Mouse (Mus musculus) midbrain, postnatal 0 days (tissue): ENCODE measurements around the gene Dtd1. TPM values are rescaled to one million over a fixed set of nuclear protein-coding genes. Genes with fewer than 3 reads are reported as not detected.
A peak's percentile ranks its signal among the peaks of the same experiment; 100 is the strongest.
"Not testable (repeated sequence)": the region's sequence is repeated elsewhere in the genome, so short reads cannot be mapped to it uniquely, and the experiment has no call there.

Experiments used
- ATAC-seq: fragments of 200-750 bp; cut with Nextera tagmentation; 2 replicates; pipeline ENCODE4 v1.8.0; 2017; ENCODE audit warnings: moderate number of reproducible peaks, mild to moderate bottlenecking, moderate TSS enrichment, moderate library complexity; ENCODE audit not compliant: low FRiP score
- DNase-seq: peaks from one replicate; pipeline ENCODE4 v3.0.0-alpha.2; 2015; ENCODE audit warnings: low spot score
- H3K27ac ChIP-seq: fragments of 300-500 bp; sonication (generic); 2 replicates; pipeline ENCODE4 v1.5.1; 2014; ENCODE audit warnings: low read depth, mild to moderate bottlenecking, low read length, mixed read lengths
- H3K27me3 ChIP-seq: fragments of 300-500 bp; sonication (generic); 2 replicates; pipeline ENCODE4 v1.6.1; 2014; ENCODE audit warnings: low read length, control low read depth, mixed read lengths; ENCODE audit not compliant: insufficient read depth
- H3K36me3 ChIP-seq: fragments of 300-500 bp; sonication (generic); 2 replicates; pipeline ENCODE4 v1.6.1; 2014; ENCODE audit warnings: low read length, control low read depth, mixed read lengths; ENCODE audit not compliant: insufficient read depth
- H3K4me1 ChIP-seq: fragments of 300-500 bp; sonication (generic); 2 replicates; pipeline ENCODE4 v1.6.1; 2014; ENCODE audit warnings: mild to moderate bottlenecking, control low read depth, antibody characterized with exemption, low read length, mixed read lengths; ENCODE audit not compliant: insufficient read depth
- H3K4me2 ChIP-seq: fragments of 300-500 bp; sonication (generic); 2 replicates; pipeline ENCODE4 v1.6.1; 2014; ENCODE audit warnings: low read depth, mild to moderate bottlenecking, low read length, mixed read lengths; ENCODE audit not compliant: poor library complexity, severe bottlenecking
- H3K4me3 ChIP-seq: fragments of 300-500 bp; sonication (generic); 2 replicates; pipeline ENCODE4 v1.5.1; 2014; ENCODE audit warnings: low read depth, mild to moderate bottlenecking, low read length, moderate library complexity
- H3K9ac ChIP-seq: fragments of 300-500 bp; sonication (generic); replicated peaks from 2 replicates; pipeline ENCODE4 v1.6.1; 2014; ENCODE audit warnings: mild to moderate bottlenecking, low read length, moderate library complexity, mixed read lengths; ENCODE audit not compliant: poor library complexity, severe bottlenecking
- H3K9me3 ChIP-seq: fragments of 300-500 bp; sonication (generic); 2 replicates; pipeline ENCODE4 v1.6.1; 2016; ENCODE audit warnings: low read length, control low read depth
- CTCF ChIP-seq: IDR thresholded peaks from 2 replicates; pipeline ENCODE4 v1.5.1; 2016; ENCODE audit warnings: antibody characterized with exemption, mild to moderate bottlenecking
- WGBS: fragments of 180-500 bp; shearing (Covaris S2); extraction: QIAGEN DNeasy Blood & Tissue Kit; methylation state at CpG from one replicate; pipeline ENCODE4 v1.1.7; 2014; 5-methylcytosine and 5-hydroxymethylcytosine counted together
- polyA plus RNA-seq: library from polyadenylated mRNA; unstranded; fragments of >200 nt; fragmentation: Nextera tagmentation; extraction: Ambion mirVana; gene quantifications from 2 replicates; pipeline ENCODE4 v1.2.1, GENCODE M21; 2015
- total RNA-seq: library from RNA; depleted of rRNA; stranded (reverse); fragments of >200 nt; gene quantifications from 2 replicates; pipeline ENCODE4 v1.2.3, GENCODE M21; 2014

The Dtd1 gene
- total and polyA plus RNA-seq, 2 experiments from 2014 or later, result 88.7 to 202 TPM

DNA sequence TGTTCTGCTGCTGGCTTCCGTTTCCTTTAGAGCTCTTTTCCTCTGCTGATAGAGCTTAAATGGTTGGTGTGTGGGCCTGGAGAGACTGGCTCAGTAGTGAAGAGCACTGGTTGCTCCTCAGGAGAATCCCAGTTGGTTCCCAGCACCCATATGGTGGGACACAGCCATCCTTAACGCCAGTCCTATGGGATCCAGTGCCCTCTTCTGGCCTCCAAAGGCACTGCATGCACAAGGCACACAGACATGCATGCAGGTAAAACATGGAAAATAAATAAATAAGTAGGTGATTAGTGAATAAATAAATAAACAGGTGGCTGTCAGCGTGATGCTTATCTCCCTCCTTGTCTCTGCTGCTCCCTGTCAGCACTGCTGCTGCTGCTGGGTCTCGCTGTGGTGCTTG is 11.0 kb upstream of the Dtd1 start:
- Histone ChIP-seq H3K27ac (no peak overlapping the region), H3K9ac (no peak overlapping the region), H3K36me3 (peaks cover 50% of the 10 kb centered on the region), H3K4me3 (no peak overlapping the region), H3K9me3 (no peaks in the 10 kb centered on the region), H3K4me1 (no peaks in the 10 kb centered on the region), H3K4me2 (no peak overlapping the region), H3K27me3 (no peaks in the 10 kb centered on the region)
- DNase-seq (no peak), ATAC-seq (no peak)
- 83% methylated on average over 4 of the region's 4 CpGs for WGBS
- TF ChIP-seq CTCF, result peak; percentile 49

DNA sequence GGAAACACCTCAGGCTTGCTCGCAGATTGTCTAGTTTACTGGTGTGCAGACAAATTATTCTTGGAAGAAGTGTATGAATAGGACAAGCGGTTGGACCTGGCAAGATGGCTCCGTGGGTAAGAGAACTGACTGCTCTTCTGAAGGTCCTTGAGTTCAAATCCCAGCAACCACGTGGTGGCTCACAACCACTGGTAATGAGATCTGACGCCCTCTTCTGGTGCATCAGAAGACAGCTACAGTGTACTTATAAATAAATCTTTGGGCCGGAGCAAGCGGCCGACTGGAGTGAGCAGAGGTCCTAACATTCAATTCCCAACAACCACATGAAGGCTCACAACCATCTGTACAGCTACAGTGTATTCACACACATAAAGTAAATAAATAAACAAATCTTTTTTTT is 6.7 kb upstream of the Dtd1 start:
- H3K9me3 ChIP-seq, H3K4me2 ChIP-seq, ATAC-seq, H3K4me3 ChIP-seq, H3K4me1 ChIP-seq, DNase-seq, H3K27ac ChIP-seq, H3K9ac ChIP-seq, H3K27me3 ChIP-seq: not testable (repeated sequence)
- peaks cover 16% of the 10 kb centered on the region for H3K36me3 ChIP-seq
- TF ChIP-seq CTCF, result peak; percentile 28; the same call in 1 of the 2 replicates
- WGBS, result 69% methylated on average over 8 of the region's 8 CpGs

DNA sequence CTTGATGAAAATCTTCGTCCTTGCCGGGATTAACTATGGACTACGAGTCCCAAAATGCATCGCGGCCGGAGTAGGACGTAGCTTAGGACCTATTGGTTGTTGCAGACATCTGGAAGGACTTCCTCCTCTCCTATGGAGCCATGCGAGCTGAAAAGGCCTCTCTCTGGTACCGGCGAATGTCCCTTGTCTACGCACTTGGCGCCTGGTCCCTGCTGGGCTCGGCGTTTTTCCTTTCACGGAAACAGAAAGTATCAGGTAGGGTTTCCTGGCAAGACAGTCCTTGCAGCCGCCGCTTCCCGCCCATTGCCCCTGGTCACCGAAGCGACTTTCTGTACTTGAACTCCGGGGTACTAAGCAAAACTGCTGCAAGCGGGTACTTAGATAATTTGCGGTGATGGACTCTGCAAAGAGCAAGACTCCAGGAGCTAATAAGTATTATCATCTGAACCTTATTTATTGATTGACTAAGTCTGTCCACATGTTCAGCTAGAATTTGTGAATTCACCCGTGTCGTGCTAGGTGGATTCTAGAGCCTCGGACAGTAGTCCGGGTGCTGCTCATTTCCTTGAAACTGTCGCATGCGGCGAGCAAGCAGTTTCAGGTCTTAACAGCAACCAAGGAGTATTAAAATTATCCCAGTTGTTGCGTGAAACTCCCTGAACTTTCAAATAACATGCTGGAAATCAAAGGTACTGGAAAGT is 5.6 kb upstream of the Dtd1 start, which contains the start of gene Smim26:
Smim26 (plus strand) TSS at position 104 of the 701 bp plus-strand sequence.
- H3K4me3 ChIP-seq, result peak within 1 kb of the TSS; percentile 51
- no peaks in the 10 kb centered on the region; the same call in 1 of the 2 replicates for H3K4me1 ChIP-seq
- H3K27me3 ChIP-seq, result no peaks in the 10 kb centered on the region
- DNase-seq (peak; percentile 93), ATAC-seq (peak; percentile 93)
- no peak within 1 kb of the TSS for H3K27ac ChIP-seq
- H3K36me3 ChIP-seq, result peaks cover 6% of the 10 kb centered on the region; the same call in 1 of the 2 replicates
- H3K9me3 ChIP-seq, result no peaks in the 10 kb centered on the region
- under 1% methylated on average over 31 of the region's 31 CpGs for WGBS
- peak within 1 kb of the TSS; percentile 58 for H3K9ac ChIP-seq
- TF ChIP-seq CTCF, result no peak
- peak within 1 kb of the TSS; percentile 54 for H3K4me2 ChIP-seq

DNA sequence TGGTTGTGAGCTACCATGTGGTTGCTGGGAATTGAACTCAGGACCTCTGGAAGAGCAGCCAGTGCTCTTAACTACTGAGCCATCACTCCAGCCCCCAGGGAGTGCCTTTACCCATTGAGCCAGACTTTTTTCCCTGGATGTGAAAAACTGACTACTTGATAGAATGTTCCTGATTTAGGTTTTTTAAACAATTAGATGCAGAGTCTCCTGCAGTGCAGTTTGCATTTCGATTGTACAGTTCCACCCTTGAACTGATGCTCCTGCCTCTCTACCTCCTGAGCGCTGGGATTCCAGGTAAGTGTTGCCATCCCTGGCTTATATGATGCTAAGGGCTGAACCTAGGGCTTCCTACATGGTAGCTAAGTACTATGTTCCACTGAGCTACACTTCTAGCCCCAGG is 1.7 kb upstream of the Dtd1 start:
- H3K4me2 ChIP-seq, result no peak overlapping the region
- no peak overlapping the region for H3K27ac ChIP-seq
- ATAC-seq (no peak), DNase-seq (no peak)
- H3K4me3 ChIP-seq, result no peak overlapping the region
- no peak for TF ChIP-seq CTCF
- no peaks in the 10 kb centered on the region for H3K9me3 ChIP-seq
- 79% methylated on average over 2 of the region's 2 CpGs for WGBS
- H3K4me1 ChIP-seq, result no peaks in the 10 kb centered on the region; the same call in 1 of the 2 replicates
- H3K27me3 ChIP-seq, result no peaks in the 10 kb centered on the region
- H3K36me3 ChIP-seq, result no peaks in the 10 kb centered on the region
- H3K9ac ChIP-seq, result no peak overlapping the region

- no peak for TF ChIP-seq CTCF
- ATAC-seq, result no peak
These were observed 1.9 kb downstream of the Dtd1 start for GRCm38 (mm10) chr2:144601576-144601975.

DNA sequence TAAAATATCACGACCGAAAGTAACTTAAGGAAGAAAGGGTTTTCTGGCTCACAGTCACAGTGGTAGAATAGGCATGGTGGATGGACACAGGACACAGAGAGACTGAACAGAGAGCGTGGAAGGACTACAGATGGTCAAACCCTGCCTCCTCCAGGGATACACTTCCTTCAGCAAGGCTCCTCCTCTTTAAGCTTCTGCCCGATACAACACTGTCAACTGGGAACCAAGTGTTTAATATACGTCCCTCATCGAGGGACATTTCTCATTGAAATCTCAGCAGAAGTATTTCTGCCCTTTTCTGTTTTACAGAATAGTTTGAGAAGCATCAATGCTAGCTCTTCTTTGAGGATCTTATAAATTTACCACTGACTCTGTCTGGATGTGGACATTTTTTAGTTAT is 14.3 kb downstream of the Dtd1 start:
- WGBS, result 96% methylated on average over 6 of the region's 6 CpGs
- Histone ChIP-seq H3K4me2 (no peak overlapping the region), H3K4me3 (no peak overlapping the region), H3K9ac (no peak overlapping the region), H3K27me3 (no peaks in the 10 kb centered on the region), H3K9me3 (no peaks in the 10 kb centered on the region), H3K36me3 (0 out of 2 replicates have a peak, but pooled peaks cover under 1% of the 10 kb centered on the region), H3K27ac (no peak overlapping the region), H3K4me1 (no peaks in the 10 kb centered on the region)
- DNase-seq (no peak), ATAC-seq (no peak)
- TF ChIP-seq CTCF, result no peak

More at GRCm38 (mm10) chr2:144601576-144601975, 1.9 kb downstream of the Dtd1 start:
- Histone ChIP-seq H3K4me2 (no peak overlapping the region), H3K36me3 (peaks cover 3% of the 10 kb centered on the region; the same call in 1 of the 2 replicates), H3K4me1 (no peaks in the 10 kb centered on the region), H3K9me3 (no peaks in the 10 kb centered on the region), H3K9ac (no peak overlapping the region), H3K4me3 (no peak overlapping the region), H3K27ac (no peak overlapping the region), H3K27me3 (no peaks in the 10 kb centered on the region)
- WGBS, result 96% methylated on average over 1 of the region's 1 CpGs
- no peak for DNase-seq
